Mouse (Mus musculus) gastrocnemius, postnatal 25 days (tissue): ENCODE data around the gene Lamtor5. TPM values are rescaled to one million over a fixed set of nuclear protein-coding genes. Genes with fewer than 3 reads are reported as not detected.

Experiments
- total RNA-seq, 2 experiments: library from RNA; stranded (reverse); gene quantifications; 1 replicate in 1 of 2; 2 replicates in 1 of 2; pipeline ENCODE4 v1.2.3; 2021

The Lamtor5 gene
- total RNA-seq, 2 experiments from 2014 or later: 47.5 to 55.1 TPM

Other genes with a start within 250 kb of the Lamtor5 start
- not detected for gene Kcna3, start 242.7 kb upstream of the Lamtor5 start, total RNA-seq
- 1 to 10 TPM; 1.0 to 1.4 TPM for gene Kcna2, start 177.7 kb upstream of the Lamtor5 start, total RNA-seq
- gene Kcna10, start 95.8 kb upstream of the Lamtor5 start, total RNA-seq: under 1 TPM in 1 of 2 experiments, not detected in 1; 0.23 TPM
- gene Cym, start 57.1 kb upstream of the Lamtor5 start, total RNA-seq: not detected
- not detected for gene A630076J17Rik, start 48.2 kb upstream of the Lamtor5 start, total RNA-seq
- gene Prok1, start 39.2 kb upstream of the Lamtor5 start, total RNA-seq: not detected
- gene Slc16a4, start 12.4 kb downstream of the Lamtor5 start, total RNA-seq: under 1 TPM in 1 of 2 experiments, not detected in 1; 0.19 TPM
- 10 to 100 TPM; 16.5 TPM for gene Rbm15, start 54.8 kb downstream of the Lamtor5 start, total RNA-seq
- 10 to 100 TPM; 87.0 to 94.0 TPM for gene Kcnc4, start 180.7 kb downstream of the Lamtor5 start, total RNA-seq
- gene Slc6a17, start 239.2 kb downstream of the Lamtor5 start, total RNA-seq: under 1 TPM; 0.41 to 0.46 TPM